Mouse (Mus musculus) frontal cortex, adult 2 months (tissue): ENCODE results near the gene Aimp1. TPM values are rescaled to one million over a fixed set of nuclear protein-coding genes. Genes with fewer than 3 reads are reported as not detected.
A peak's percentile ranks its signal among the peaks of the same experiment; 100 is the strongest.

Experiments used
- DNase-seq, 2 experiments: peaks; one replicate each; pipeline ENCODE4 v3.0.0; 2022; ENCODE audit warnings: low spot score in 1 of 2; ENCODE audit errors: extremely low spot score in 1 of 2
- polyA plus RNA-seq: library from polyadenylated mRNA; depleted of rRNA; stranded (reverse); fragments of >200 nt; gene quantifications from 2 replicates; pipeline ENCODE4 v1.2.3, GENCODE M21; 2012; rRNA removed

The Aimp1 gene
- polyA plus RNA-seq: 56.0 and 67.2 TPM in 2 replicates

GRCm38 (mm10) chr3:132684231-132684928, at the start of gene Aimp1:
Gene Aimp1 (minus strand): TSS chr3:132684370.
- DNase-seq: peak in 1 of 2 experiments; percentile 3

DNA sequence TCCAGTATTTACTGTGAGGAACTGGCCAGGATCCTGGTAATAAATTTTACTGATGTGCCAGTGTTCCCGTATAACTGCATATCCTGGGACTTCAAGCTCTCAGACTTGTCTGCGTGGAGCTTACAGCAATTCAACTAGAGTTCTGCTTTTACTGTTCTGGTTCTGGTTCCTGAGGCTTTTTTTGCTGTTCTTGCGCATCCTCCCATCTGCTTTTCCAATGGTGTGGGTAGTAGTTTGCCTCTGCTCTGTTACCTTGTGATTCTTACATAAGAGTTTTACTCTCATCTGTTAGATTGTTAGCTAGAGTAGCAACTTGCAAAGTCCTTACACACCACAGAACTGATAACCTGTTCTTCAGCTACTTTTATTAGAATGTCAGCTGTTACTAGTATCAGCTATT, 40.2 kb upstream of the Aimp1 start:
- DNase-seq: peak; percentile 33 to 51

- no peak for DNase-seq
These were observed 33.1 kb upstream of the Aimp1 start for GRCm38 (mm10) chr3:132717316-132717715.

DNA sequence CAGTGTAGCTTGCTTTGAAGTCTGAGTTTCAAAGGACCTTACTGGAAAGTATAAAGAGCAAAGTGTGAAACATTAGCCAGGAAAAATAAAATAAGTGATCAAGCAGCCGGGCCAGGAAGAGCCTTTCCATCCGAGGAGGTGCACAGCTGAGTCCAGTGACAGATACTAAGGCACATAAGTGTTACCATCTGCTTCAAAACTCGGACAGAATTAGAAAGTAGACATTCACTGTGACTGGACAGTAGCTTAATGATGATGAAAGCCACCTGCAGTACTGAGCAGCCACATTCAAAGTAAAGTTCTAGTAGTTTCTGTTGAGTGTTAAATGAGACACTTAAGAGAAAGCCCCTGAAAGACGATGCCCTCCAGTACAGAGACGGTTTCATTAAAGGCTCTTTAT, 29.7 kb upstream of the Aimp1 start:
- DNase-seq: no peak

- DNase-seq: no peak
These were observed 22.8 kb upstream of the Aimp1 start for GRCm38 (mm10) chr3:132706977-132707376.

DNA sequence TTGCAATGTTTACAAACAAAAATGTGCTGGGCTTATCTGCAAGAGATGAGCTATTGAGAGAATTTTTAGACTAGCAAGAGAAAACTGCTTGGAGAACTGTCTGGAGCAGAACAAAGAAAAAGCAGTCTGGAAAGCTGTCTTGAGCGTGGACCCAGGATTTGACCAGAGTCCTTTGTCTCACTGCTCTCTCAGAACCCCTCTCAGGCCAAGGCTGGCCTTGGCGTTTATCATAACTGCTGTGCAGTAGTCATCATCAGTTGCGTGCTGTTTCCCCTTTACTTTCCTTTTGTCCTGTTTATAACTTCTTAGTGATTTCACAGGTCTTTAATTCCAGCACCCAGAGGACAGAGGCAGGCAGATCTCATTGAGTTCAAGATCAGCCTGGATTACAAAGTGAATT, 20.0 kb upstream of the Aimp1 start:
- no peak for DNase-seq

- peak in 1 of 2 experiments; percentile 40 for DNase-seq
These were observed 17.2 kb upstream of the Aimp1 start for GRCm38 (mm10) chr3:132701368-132701767.

DNA sequence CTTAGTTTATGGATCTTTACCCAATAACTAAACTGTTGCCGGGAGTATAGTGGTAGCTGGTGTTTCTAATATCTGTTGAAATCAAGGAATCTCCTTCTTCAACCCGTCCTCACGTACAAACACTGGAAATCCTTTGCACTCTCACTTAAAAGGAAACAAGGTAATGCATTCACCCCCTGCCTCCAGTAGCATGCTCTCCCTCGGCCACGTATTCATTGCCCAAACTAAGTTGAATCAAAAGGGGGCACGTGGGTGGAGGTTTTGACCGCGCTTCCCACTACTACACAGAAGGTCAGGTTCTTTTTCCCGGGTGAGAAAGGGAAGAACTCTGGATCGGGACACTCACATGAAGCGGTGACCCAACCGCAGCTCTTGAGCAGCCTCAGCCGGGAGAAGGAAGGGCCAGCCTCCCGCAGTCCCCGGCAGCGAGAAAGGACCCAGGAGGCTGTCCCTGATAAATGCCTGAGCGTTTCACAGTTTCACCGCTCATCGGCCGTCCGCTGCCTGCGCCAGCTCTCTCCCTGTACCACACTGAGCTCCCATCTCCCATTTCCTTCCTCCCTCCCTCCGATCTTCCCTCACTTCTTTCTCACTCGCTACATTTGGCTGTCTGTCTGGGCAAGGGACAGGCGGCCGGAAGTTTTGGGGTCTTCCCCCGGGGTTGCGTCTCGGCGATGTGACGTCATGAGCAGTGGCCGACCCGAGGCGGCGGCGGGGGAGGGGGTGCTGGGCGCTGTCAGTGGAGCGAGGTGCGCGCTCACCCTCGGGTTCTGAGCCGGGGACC, 531 bp downstream of the Aimp1 start, which contains the start of gene Tbck:
Tbck (plus strand) TSS at position 698 of the 784 bp plus-strand sequence.
- DNase-seq: peak; percentile 87 to 95

DNA sequence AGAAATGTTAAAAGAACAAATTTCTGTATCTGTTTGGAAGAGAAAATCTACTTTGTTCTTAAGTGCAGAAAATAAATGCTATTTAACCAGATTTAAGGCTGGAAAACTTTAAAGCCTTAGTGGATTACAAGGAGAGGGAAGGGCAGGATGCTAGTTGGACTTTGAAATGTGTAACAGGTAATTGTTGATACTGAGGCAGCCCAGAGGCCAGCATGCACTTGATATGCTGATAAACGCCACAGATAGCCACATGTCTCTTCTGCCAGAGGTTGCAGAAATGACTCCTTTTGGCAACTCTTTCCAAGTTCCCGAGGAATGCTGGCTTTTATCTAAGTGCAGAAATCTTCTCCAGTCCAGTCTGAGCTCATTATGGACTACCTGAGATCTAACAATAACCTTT, 6.7 kb downstream of the Aimp1 start:
- DNase-seq: no peak

GRCm38 (mm10) chr3:132655955-132656354, 28.2 kb downstream of the Aimp1 start:
- no peak for DNase-seq

DNA sequence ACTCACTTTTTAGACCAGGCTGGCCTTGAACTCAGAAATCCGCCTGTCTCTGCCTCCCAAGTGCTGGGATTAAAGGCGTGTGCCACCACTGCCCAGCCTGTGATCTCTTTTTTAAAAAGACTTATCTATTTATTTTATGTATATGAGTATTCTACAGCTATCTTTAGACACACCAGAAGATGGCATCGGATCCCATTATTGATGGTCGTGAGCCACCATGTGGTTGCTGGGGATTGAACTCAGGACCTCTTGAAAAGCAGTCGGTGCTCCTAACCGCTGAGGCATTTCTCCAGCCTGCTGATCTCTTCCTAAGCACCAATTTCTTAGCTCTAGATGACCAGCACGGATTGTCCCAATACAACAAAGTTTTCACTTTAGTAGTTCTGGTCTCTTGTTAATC, 30.2 kb downstream of the Aimp1 start:
- no peak for DNase-seq

DNA sequence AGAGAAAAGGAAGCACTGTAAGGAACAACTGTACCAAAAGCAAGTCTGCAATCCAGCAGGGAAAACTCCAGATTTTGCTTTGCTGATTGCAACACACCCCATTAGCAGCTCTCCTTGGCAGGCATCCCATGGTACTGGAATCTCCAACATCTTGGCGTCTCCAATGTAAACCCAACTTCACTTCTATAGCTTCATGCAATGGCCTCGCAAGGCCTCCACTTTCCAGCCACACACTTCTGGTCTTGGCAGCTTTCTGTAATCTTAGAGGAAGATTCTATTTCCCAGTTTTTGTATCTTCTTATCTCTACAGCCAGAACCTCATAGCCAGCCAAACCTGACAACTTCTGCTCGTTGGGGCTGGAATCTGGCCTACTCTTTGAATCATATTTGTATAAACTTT, 32.4 kb downstream of the Aimp1 start:
- DNase-seq: peak in 1 of 2 experiments; percentile 9

- no peak for DNase-seq
These were observed 34.0 kb downstream of the Aimp1 start for GRCm38 (mm10) chr3:132650191-132650590.

DNA sequence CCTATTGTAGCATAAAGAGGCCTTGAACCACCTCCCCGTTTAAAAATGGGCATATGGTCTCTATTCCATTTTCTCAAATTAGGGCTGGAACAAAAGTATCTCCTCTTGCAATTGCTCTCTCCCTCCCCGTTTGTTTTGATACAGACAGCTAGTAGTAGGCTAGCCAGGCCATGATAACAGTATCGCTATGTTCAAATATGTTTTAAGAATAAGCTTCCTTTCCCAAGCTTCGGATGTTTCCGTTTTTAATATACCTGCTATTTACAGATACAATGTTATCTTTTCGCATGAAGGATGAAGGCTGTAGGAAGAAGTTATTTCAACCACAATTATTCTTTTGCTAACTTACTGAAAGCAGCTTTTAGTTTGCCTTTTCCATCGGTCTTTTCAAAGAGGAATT, 34.8 kb downstream of the Aimp1 start:
- no peak for DNase-seq

DNA sequence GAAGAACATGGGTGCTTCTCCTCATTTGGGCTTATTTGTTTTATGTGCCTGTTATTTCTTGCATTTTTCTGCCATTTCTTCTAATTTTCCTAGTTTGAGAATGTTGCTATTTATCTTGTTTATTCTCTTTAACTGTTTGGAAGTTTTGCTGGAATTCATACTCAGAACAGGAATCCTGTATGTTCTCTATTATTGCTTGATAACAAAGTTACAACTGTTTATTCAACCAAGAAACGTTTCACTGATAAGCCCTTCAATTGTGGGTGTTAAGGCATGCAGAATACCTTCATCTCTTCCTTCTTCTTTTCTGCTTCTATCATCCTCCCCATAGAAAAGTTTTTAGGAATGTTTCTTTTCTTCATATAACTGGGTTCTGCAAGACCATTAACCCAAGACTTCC, 37.4 kb downstream of the Aimp1 start:
- no peak for DNase-seq

GRCm38 (mm10) chr3:132644071-132644470, 40.1 kb downstream of the Aimp1 start:
- DNase-seq: no peak

- DNase-seq: no peak
These were observed 47.1 kb downstream of the Aimp1 start for GRCm38 (mm10) chr3:132637080-132637479.

GRCm38 (mm10) chr3:132633261-132633660, 50.9 kb downstream of the Aimp1 start:
- DNase-seq: no peak

DNA sequence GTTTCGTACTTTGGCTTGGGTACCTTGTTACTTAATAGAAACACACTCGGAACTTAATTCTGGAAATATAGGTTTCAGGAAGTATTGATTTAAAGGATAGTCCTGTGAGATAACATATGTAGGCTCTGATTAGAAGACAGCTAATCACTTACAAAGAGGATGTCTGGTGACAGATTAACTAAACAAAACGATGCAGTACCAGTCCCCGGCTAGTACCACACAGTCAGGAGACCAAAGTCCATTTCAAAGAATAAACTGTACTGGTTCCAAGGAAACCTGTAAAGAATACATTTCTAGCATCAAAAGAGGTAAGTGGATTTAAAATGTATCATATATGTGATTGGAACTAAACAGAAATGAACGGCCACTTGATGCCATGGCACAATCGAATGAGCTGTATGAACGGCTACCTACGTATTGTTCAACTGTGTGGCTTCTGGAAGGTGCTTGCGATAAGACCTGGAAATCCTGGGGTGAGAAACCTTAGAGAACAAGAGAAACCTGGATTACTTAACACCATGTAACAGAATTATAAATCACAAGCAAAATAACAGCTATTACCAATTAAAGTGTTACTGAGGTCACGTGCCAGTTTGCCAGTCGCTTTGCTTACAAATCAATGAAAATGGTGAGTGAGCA, 54.5 kb downstream of the Aimp1 start, which contains the start of gene Gimd1:
Gimd1 (plus strand) TSS at position 220 of the 639 bp plus-strand sequence.
- DNase-seq: no peak

DNA sequence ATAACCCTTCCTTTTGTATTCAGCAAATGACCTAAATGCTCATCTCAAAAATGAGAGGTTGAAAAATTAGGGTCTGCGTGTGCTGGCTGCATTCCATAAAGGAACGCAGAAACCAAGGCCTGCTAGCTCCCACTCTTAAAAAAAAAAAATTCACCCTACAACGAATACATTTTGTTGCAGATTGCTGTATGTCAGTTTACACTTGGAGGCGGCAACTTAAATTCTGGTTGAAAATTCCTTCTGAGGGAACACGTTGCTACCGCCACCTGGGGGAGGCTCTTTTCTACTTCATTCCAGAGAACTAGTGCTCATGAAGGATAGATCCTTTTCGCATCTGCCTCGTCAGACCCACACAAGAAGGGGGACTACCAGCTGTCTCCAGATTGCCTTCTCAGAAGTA, 55.4 kb downstream of the Aimp1 start:
- DNase-seq: peak; percentile 4 to 41
